Mouse (Mus musculus) kidney, postnatal 10 days (tissue): ENCODE data around the gene Prm2.
"Not testable (repeated sequence)": the region's sequence is repeated elsewhere in the genome, so short reads cannot be mapped to it uniquely, and the experiment has no call there.

Experiments
- DNase-seq: peaks from one replicate; pipeline ENCODE4 v3.0.0; 2021; ENCODE audit warnings: mixed read lengths

The Prm2 gene

DNA sequence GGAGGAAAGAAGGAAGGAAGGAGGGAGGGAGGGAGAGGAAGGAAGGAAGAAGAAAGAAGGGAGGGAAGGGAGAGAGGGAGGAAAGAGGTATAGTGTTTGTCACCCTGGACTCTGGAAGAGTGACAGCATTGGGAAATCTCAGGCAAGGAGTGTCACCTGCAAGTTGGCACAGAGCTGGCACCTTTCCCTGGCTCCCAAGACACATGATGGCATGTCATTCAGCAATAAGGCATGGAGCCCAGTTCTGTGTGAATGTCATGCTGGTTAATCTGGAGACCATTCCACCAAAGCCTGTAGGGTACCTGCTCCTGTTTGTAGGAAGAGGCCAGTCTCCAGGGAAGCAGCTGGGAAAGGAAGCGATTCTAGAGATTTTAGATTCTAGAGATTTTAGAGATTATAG lies 14.4 kb upstream of the Prm2 start:
- DNase-seq = no peak

DNA sequence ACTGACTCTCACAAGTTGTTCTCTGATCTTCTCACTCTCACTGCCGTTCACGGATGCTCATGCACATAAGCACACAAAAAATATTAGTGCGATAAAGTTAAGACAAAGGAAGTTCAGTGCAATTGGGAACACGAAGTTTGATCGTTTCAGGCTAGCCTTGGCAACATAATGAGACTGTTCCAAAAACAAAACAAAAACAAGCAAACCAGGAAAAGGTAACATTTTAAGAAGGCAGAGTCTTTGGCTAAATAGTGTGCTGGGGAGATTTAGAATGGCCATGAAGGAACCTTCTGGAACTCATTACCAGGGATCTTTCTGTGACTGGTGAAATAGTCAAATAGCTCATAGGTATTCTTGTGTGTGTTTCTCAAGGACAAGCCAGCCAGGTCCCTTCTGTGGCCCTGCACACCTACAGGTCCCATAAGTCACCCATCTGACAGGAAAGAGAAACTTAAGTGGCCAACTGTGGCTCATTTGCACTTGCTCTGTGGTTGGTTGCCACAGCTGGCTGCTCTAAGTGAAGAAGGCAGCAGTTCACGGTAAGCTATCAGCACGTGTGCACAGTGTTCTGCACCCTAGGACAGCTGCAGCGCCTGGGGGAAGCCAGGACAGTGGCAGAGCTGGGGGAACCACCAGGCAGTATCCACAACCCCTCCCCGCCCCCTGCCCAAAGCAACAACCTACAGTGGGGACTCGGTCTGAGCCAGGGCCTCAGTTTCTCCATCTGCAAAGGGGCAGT lies 10.0 kb upstream of the Prm2 start, which contains the start of gene Prm1:
Gene Prm1, minus strand, starts transcription at position 51 of the 739 bp plus-strand sequence.
- no peak for DNase-seq

GRCm38 (mm10) chr16:10802420-10802819 lies 6.5 kb upstream of the Prm2 start:
- DNase-seq = not testable (repeated sequence)

GRCm38 (mm10) chr16:10790702-10791101 lies 5.2 kb downstream of the Prm2 start, which contains the start of gene Prm3:
TSS of gene Prm3 (minus strand) at chr16:10790914.
- DNase-seq = no peak

DNA sequence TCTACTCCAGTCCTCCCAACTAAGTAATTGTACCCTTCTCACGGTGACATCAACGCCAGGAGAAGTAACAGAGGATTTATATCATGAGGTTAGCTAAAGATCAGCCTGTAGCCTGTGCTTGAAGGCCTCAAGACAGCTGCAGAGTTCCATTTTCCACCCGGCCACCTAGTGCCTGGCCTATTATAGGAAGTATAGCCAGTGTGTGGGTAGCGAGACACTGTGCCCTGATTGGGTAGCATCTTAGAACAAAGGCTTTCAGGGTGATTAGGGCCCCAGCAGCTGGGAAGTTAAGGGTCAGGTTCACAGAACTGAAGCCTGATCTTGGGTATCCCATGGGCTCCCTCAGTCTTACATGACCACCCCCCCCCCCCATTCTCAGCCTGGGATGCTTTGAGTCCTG lies 7.1 kb downstream of the Prm2 start:
- no peak for DNase-seq

DNA sequence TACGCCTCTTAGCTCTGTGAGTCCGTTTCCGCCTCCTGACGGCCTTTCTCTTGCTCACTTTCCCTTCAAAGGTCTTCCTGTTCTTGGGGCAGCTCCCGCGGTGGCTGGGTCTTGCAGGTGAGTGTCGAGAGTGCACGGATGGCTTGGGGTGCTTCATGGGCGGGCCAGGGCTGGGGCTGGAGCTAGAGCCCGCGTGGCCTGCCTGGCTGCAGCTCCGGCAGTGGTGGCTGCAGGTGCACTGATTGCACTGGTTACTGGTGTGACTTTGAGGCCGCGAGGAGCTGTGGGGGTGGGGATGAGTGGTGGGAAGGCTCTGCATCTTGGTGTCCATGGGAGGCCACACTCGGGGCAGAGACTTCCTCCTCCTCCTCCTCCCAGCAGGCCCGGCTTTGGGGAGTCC lies 7.7 kb downstream of the Prm2 start, which contains the start of gene Tnp2:
Gene Tnp2, minus strand, starts transcription at position 390 of the 400 bp plus-strand sequence.
- DNase-seq = no peak

DNA sequence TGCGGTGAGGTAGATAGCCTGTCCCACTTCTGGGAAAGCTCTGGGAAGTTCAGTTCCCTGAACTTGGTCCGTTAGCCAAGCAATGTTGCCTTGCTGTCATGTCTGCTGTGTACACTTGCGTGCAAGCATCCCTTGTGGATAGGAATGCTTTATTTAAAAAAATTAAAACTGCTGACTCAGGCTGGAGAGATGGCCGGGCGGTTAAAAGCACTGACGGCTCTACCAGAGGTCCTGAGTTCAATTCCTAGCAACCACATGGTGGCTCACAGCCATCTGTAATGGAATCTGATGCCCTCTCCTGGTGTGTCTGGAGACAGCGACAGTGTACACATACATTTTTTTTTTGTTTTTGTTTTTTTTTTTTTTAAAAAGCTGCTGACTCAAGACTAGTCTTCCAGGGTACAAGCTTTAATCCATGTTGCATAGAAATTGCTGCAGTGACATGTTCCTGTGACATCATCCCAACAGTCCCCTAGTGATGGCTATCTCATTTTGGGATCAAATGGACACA lies 8.3 kb downstream of the Prm2 start:
- no peak for DNase-seq

- no peak for DNase-seq
These were observed 9.0 kb downstream of the Prm2 start for GRCm38 (mm10) chr16:10786782-10787547.

DNA sequence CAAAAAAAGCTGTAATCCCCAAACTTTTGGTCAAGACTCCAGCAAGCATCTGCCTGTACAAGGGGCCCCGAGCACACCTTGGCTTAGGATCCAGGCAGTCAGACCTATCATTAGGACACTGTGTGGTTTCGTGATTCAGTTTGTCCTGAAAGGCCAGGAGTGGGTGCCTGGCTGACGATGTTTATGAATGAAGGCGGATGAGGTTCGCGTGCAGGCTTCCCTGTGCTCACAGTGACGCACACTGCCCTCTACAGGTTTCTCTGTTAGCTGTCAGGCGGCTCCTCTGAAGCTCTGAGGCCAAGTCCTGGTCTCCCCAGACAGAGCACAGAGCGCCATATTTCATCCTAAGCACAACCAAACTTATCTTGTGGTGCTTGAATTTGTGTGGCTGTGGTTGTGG lies 9.6 kb downstream of the Prm2 start:
- DNase-seq = peak; percentile 91

GRCm38 (mm10) chr16:10785371-10786231 lies 10.3 kb downstream of the Prm2 start, which contains the start of gene Socs1:
TSS of gene Socs1 (minus strand) at chr16:10785536.
- peak; percentile 96 for DNase-seq

DNA sequence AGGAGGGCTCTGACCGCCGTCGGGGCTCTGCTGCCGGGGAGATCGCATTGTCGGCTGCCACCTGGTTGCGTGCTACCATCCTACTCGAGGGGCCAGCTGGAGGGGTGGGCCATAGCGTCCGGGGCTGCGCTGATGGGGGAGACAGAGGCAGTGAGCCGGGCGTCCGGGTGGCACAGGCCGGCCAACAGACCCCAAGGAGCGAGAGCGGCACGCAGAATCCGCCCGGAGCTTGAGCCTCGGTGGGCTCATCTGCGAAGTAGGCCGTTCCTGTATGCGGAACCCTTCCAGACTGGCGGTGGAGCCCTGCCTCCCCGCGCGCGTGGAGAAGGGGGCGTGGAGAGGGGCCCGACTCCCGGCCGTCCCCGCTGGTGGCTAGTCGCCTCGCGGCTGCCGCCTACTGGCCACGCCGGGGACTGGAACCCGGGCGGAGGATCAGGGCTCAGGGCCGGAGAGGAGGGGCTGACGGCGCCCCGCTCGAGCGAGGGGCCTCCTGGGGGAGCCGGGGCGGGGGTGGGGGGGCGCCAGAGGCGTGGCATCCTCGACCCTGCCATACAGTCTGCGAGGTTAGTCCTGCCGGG lies 11.1 kb downstream of the Prm2 start:
- DNase-seq = peak; percentile 96

- DNase-seq = peak; percentile 70
These were observed 11.8 kb downstream of the Prm2 start for GRCm38 (mm10) chr16:10783883-10784792.

DNA sequence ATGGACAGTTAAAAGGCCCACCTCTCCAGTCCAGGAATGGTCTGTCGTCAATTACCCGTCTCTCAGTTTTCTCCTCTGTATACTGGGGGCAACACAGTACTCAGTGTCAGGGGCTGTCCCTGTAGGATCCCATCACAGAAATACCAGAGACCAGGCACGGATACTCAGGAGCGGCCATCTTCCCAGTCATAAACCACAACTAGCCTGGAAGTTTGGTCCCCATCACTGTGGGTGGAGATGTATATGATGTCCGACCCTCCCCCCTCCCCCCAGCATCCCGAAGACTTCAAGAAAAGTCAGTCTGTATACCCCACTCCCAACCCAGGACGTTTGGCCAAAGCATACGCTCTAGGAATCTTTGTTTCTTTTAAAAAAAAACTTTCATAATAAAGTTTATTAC lies 12.5 kb downstream of the Prm2 start:
- DNase-seq = no peak

- DNase-seq = no peak
These were observed 12.8 kb downstream of the Prm2 start for GRCm38 (mm10) chr16:10783152-10783434.

- DNase-seq = no peak
These were observed 13.4 kb downstream of the Prm2 start for GRCm38 (mm10) chr16:10782377-10783151.

- DNase-seq = no peak
These were observed 14.0 kb downstream of the Prm2 start for GRCm38 (mm10) chr16:10781862-10782371.

GRCm38 (mm10) chr16:10780631-10781120 lies 15.3 kb downstream of the Prm2 start:
- DNase-seq = no peak

DNA sequence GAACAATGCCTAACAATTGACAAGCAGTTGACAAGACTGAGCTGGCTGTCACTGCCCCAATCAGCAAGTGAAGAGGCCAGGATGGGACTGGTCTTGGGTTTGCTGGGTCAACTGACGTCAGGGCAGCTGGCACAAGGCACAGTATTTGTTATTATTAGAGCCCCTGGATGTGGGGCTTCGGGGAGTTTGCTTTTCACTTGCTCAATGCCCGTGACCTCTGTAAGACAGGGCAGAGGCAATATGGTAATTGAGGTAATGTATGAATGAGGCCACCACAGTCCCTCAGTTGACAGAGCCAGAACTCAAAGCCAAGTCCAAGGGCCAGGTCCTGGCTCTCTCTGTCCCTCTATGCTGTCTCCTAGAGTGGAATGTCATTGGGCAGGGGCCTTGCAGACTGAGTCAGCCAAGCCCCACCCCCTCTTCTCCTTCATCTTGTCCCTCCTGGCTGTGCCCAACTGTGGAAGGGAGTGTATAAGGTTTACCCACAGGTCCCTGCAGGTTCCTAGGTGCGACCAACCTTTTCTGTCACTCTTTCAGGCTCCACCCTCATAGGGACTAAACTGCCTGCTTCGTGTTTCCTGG lies 18.3 kb downstream of the Prm2 start:
- no peak for DNase-seq

DNA sequence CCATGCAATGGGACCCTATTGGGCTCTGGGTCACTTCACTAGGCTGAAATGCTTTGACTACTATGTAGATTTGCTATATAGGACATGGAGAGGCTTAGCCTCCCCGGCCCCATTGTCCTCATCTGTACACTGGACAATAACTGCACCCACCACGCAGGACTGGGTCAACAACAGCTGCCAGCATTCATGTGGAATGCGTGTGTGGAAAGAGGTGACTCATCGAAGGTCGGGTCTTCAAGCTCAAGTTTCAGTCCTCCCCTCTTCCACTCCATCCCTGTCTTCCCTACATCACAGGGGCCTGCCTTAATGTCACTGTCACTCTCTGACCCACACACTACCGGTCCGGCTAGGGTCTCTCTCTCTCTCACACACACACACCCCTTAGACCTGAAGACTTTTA lies 19.6 kb downstream of the Prm2 start:
- DNase-seq = no peak

- DNase-seq = no peak
These were observed 21.2 kb downstream of the Prm2 start for GRCm38 (mm10) chr16:10774726-10775125.
